Mouse (Mus musculus): ENCODE measurements around the gene Klhl40. TPM values are rescaled to one million over a fixed set of nuclear protein-coding genes. Genes with fewer than 3 reads are reported as not detected.

Klhl40 gene
- polyA plus RNA-seq, 1 experiment from 2014 or later: 0.08 TPM

GRCm38 (mm10) chr9:121830243-121830955 is 53.0 kb downstream of the Klhl40 start:
- H3K4me1 ChIP-seq (ENCODE audit: control insufficient read depth, insufficient read depth, low read length): no peaks in the 10 kb centered on the region
- H3K36me3 ChIP-seq (ENCODE audit: control insufficient read depth, insufficient read depth, low read length): no peaks in the 10 kb centered on the region
- H3K9me3 ChIP-seq (ENCODE audit: control insufficient read depth, low read length): no peaks in the 10 kb centered on the region
- no peak overlapping the region for H3K9ac ChIP-seq (ENCODE audit: low read depth, low read length)
- 83% methylated on average over 6 of the region's 6 CpGs for WGBS
- H3K27me3 ChIP-seq (ENCODE audit: control insufficient read depth, insufficient read depth, low read length): no peaks in the 10 kb centered on the region
- H3K27ac ChIP-seq (ENCODE audit: low read depth, low read length): no peak overlapping the region
- no peak for ATAC-seq (ENCODE audit: low FRiP score, low TSS enrichment)
- no peak overlapping the region for H3K4me2 ChIP-seq (replicated peaks; ENCODE audit: low read depth, low read length)
- H3K4me3 ChIP-seq (ENCODE audit: low read length): no peak overlapping the region

DNA sequence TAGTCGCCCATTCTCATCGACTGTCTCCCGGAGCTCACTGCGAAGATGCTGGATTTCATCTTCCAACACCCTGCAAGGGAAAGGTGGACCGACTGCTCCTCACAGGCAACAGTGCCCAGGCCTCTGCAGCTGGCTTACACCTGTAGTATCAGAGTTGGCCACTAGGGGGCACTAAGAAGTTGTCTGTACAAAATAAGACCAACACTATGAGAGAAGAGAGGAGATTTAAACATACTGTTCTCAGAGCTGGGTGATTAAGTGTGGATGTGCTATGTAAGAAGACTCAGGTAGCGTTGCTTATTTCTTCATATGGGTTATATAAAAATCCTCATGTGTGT is 53.5 kb downstream of the Klhl40 start:
- Histone ChIP-seq H3K27ac (ENCODE audit: low read depth, low read length) (no peak overlapping the region), H3K4me1 (ENCODE audit: control insufficient read depth, insufficient read depth, low read length) (no peaks in the 10 kb centered on the region), H3K4me2 (replicated peaks; ENCODE audit: low read depth, low read length) (no peak overlapping the region), H3K27me3 (ENCODE audit: control insufficient read depth, insufficient read depth, low read length) (no peaks in the 10 kb centered on the region), H3K9ac (ENCODE audit: low read depth, low read length) (no peak overlapping the region), H3K4me3 (ENCODE audit: low read length) (no peak overlapping the region), H3K36me3 (ENCODE audit: control insufficient read depth, insufficient read depth, low read length) (no peaks in the 10 kb centered on the region), H3K9me3 (ENCODE audit: control insufficient read depth, low read length) (no peaks in the 10 kb centered on the region)
- peak; percentile 22; the same call in 1 of the 2 replicates for ATAC-seq (ENCODE audit: low FRiP score, low TSS enrichment)
- WGBS: 31% methylated on average over 6 of the region's 6 CpGs

Other genes starting within 250 kb of the Klhl40 start
- 0.53 TPM in 1 of 2 replicates, not detected in the other for gene Lyzl4, start 135.5 kb upstream of the Klhl40 start, polyA plus RNA-seq (2014; fragmentation: Nextera tagmentation; extraction: Ambion mirVana)
- 0.47 TPM in 1 of 2 replicates, not detected in the other for gene Vipr1, start 134.9 kb upstream of the Klhl40 start, polyA plus RNA-seq (2014; fragmentation: Nextera tagmentation; extraction: Ambion mirVana)
- gene Sec22c, start 72.1 kb upstream of the Klhl40 start, polyA plus RNA-seq (2014; fragmentation: Nextera tagmentation; extraction: Ambion mirVana): 5.8 and 12.0 TPM in 2 replicates
- gene Ss18l2, start 67.3 kb upstream of the Klhl40 start, polyA plus RNA-seq (2014; fragmentation: Nextera tagmentation; extraction: Ambion mirVana): 111 and 152 TPM in 2 replicates
- gene Nktr, start 58.4 kb upstream of the Klhl40 start, polyA plus RNA-seq (2014; fragmentation: Nextera tagmentation; extraction: Ambion mirVana): 59.6 and 83.7 TPM in 2 replicates
- gene Zfp651, start 18.3 kb upstream of the Klhl40 start, polyA plus RNA-seq (2014; fragmentation: Nextera tagmentation; extraction: Ambion mirVana): 8.0 and 9.8 TPM in 2 replicates
- gene Hhatl, start 14.9 kb downstream of the Klhl40 start, polyA plus RNA-seq (2014; fragmentation: Nextera tagmentation; extraction: Ambion mirVana): not detected in 2 replicates
- 0.16 and 0.69 TPM in 2 replicates for gene Ccdc13, start 61.9 kb downstream of the Klhl40 start, polyA plus RNA-seq (2014; fragmentation: Nextera tagmentation; extraction: Ambion mirVana)
- 133 and 175 TPM in 2 replicates for gene Higd1a, start 80.8 kb downstream of the Klhl40 start, polyA plus RNA-seq (2014; fragmentation: Nextera tagmentation; extraction: Ambion mirVana)
- gene Ackr2, start 120.7 kb downstream of the Klhl40 start, polyA plus RNA-seq (2014; fragmentation: Nextera tagmentation; extraction: Ambion mirVana): 0.42 and 0.96 TPM in 2 replicates
- not detected in 2 replicates for gene Cyp8b1, start 138.7 kb downstream of the Klhl40 start, polyA plus RNA-seq (2014; fragmentation: Nextera tagmentation; extraction: Ambion mirVana)
- gene Fam198a, start 173.4 kb downstream of the Klhl40 start, polyA plus RNA-seq (2014; fragmentation: Nextera tagmentation; extraction: Ambion mirVana): 0.73 and 1.0 TPM in 2 replicates
- gene Pomgnt2, start 219.5 kb downstream of the Klhl40 start, polyA plus RNA-seq (2014; fragmentation: Nextera tagmentation; extraction: Ambion mirVana): 8.6 and 11.6 TPM in 2 replicates